Mouse (Mus musculus): ENCODE measurements around the gene Park7.
"Not testable (repeated sequence)": the region's sequence is repeated elsewhere in the genome, so short reads cannot be mapped to it uniquely, and the experiment has no call there.

Park7 gene

DNA sequence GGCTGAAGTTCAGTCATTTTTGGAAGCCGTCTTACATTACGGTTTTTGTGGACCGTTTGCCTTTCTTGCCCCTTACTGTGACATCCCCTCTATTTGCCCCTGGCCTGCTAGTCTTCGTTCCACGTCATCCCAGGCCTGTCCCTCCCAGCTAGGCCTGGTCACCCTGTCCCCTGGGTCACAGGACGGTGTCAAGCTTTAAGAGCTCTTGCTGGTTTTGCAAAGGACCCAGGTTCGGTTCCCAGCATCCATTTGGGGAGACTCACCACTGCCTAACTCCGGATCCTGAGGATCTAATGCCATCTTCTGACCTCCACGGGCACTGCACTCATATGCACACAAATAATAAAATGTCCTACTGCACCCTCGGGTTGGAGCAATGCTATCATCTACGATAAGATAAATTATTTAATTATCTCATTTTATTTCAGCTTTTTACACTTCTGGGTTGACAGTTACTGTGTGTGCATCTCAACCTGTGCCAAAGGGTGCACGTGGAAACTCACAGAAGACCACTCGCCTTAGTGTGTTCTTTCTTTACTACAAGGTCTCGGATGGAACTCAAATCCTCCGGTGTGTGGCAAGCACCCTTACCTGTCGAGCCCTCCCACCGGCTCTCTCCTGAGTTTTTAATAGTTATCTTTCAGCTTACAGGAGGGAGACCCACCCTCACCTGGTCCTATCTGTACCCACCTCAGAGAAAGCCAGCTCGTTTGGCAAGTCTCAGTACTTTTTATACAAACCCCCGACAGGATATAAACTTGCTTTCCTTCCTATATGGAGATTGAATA is 3.9 kb downstream of the Park7 start:
- no peak for DNase-seq

DNA sequence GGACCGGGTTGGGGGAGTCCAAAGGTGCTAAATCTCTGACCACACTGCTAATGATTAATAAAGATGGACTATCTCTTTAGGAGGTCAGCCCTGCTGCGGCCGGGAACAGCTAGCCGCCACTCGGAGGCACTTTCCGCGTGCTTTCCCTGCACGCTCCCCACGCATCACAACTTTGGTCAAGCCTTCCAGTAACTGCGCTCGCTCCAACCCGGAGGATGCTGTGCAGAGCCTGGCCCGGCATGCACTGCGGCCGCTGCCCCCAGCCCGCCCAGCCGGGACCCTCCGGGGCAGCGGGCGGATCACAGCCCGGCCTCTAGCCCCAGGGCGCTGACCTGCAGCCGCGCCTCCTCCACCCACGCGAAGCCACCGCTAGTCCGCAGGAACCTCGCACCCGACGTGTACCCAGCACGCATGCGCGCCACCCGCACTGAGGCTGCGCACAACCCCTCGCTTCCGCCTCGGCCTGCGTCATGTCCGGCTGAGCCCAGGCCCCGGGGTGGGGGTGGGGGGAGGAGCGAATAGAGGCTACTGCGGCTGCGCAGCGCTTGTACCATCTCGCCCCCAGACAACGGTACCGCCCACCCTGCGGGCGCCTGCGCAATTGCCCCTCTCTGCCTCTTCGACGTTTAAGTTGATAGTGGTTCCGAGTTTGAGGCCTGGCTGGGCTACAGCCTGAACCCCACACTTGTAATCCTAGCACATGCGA is 4.6 kb downstream of the Park7 start:
- DNase-seq = peak; percentile 99

DNA sequence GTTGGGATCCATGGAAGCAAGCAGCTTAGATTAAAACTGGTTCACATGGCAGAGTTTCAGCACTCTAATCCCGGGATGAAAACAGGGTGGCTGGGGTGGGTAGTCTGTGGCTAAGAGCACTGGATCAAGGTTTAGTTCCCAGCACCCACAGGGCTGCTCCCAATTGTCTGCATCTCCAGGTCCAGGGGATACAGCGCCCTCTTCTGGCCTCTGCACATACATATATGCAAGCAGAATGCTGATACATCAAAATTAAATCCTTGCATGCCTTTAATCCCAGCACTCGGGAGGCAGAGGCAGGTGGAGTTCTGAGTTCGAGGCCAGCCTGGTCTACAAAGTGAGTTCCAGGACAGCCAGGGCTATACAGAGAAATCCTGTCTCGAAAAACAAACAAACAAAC is 5.7 kb downstream of the Park7 start:
- not testable (repeated sequence) for DNase-seq

DNA sequence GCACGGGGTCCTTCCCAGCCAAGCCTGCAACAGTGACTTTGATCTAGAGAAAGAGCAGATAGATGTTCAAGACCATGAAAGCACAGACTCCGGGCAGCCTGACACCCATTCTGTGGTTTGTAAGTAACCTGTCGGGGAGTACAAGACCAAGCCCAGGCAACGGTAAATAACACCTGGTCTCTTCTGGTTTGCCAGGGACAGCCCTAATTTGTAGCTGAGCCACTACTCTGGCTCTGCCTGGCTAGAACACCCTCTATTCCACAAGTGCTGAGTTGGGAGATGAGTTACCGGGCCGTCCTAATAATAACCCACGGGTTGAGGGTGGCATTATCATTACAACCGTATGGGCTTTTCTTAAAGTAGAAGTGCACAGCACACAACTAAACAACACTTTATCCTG is 7.1 kb downstream of the Park7 start:
- DNase-seq = no peak

DNA sequence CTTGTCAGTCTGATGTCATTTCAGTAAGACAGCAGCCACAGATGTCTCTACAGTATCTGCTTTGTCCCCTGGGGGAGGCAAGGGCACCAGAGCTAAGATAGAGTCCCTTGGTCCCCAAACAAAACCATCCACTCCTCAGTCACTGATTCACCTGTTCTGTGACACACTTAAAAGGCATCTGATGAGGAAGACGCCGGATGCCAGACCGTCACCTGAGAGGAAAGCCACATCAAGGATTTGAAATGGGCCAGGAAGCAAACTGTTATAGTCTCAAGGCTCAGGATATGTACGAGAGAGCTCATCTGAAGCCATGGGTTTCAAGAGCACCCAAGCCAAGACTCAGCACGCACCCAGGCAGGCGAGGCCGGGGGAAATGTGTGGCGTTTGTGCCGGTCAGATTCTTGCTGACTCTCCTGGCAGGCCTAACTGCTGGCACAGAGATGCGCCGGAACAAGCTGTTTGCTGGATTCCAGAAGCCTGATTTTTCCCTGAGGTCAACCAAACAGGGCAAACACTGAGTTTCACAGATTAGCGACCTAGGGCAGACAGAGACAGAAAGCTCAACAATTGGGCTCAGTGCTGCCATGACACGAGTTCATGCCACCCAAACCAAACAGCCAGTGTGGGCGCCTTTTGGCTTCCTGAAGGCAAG is 11.0 kb downstream of the Park7 start:
- DNase-seq = no peak

DNA sequence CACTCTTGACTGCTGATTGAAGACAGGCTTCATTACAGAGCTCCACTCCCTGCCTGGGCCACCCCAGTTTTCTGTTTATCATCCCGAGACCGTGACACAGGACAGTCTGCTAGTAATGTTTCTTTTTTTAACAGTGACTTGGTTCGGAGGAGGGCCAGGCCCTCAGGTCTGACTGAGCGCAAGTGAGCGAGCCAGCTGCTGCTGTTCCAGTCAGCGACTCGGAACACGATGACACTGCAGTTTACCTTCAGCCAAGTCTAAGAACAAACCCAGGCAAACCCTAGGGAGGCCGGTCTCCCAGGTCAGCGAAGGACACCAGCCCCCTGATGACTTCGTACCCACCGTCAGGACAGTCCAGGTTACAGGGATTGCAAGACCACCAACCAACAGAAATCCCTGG is 12.2 kb downstream of the Park7 start:
- no peak for DNase-seq

DNA sequence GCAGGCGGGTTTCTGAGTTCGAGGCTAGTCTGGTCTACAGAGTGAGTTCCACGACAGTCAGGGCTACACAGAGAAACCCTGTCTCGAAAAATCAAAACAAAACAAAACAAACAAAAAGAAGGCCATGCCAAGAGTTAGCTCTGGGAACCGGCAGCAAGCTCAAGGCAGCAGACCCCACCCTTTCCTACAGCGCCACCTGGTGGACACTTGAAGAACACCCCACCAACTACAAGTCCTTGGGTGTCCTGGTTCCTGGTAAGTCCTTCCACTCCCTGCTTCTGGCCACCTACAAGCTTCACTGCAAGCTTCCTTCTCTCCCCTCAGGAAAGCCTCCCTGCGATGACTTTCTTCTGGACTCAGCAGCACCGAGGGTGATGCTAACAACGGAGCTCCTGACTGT is 12.6 kb downstream of the Park7 start:
- peak; percentile 56 for DNase-seq

DNA sequence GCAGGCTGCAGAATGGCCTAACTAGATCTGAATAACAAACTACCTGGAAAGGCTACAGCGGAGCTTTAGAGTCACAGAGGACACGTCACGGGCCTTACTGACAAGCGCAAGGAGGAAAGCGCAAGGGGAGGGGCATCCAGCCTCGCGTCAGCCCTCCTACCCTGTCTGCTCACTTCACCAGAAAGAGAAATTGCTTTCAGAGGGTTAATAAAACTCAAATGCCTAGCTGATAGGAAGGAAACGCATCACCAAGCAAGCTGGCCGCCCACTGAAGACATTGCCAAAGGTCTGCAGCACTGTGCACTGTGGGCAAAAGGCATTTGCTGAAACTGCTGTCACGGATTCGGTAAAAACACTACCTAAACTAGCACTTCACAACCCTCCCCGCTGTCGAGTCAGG is 13.8 kb downstream of the Park7 start:
- DNase-seq = no peak

DNA sequence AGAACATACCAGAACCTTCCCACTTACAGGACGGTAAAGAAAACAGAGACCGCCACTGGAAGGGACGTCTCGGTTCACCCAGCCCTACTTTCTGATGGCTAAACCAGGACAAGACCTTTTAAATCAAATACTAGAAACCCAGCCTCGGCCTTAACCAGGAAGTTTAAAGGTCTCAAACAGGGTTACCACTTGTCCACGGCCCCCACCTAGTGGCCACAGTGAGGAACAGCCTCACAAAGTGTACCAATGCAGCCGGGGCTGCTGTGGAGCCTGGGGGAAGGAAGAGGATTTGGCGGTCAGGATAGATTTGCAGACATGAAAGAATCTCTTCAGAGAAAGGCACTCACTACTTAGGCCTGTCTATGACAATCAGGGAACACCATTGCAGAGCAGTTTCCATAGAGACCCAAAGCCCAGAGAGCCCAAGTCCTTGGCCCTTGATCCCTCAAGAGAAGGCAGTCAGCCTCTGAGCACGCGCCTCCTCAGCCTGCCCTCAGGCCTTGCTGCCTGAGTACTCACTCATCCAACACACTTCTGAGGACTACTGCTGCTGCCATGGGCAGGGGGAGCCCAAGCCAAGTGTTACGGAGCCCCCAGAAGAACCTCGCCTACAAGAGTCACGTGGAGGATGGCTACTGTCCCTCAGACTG is 15.4 kb downstream of the Park7 start:
- DNase-seq = peak; percentile 39

DNA sequence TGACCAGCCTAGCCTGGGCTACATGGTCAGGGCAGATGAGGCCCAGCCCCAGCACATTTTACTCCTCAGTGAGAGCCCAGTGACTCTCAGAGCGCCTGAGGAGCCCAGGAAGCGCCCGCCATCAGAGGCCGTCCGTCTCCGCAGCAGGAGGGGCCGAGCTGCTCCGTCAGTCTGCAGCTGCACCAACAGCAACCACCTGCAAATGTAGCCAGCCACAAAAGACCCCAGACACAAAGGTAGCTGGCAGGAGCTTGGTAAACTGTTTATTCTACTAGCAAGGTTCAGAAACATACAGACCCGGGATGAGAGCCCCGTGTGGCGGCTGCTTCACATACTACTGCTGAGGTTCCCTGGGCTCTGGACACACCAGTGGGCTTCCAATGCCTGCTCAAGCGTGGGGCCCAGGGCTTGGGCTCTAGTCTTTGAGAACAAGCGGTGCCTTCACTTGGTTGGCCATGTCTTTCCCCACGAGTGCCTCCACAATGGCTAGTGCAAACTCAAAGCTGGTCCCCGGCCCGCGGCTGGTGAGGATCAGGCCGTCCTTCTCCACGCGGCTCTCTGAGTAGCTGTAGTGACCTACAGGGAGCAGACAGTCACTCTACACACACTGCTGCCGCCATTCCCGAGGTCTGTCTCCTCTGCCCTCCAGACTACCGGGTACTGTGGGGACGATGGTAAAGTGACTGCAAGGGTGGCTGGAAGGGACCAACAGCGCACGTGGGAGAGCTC is 17.2 kb downstream of the Park7 start:
- no peak for DNase-seq

DNA sequence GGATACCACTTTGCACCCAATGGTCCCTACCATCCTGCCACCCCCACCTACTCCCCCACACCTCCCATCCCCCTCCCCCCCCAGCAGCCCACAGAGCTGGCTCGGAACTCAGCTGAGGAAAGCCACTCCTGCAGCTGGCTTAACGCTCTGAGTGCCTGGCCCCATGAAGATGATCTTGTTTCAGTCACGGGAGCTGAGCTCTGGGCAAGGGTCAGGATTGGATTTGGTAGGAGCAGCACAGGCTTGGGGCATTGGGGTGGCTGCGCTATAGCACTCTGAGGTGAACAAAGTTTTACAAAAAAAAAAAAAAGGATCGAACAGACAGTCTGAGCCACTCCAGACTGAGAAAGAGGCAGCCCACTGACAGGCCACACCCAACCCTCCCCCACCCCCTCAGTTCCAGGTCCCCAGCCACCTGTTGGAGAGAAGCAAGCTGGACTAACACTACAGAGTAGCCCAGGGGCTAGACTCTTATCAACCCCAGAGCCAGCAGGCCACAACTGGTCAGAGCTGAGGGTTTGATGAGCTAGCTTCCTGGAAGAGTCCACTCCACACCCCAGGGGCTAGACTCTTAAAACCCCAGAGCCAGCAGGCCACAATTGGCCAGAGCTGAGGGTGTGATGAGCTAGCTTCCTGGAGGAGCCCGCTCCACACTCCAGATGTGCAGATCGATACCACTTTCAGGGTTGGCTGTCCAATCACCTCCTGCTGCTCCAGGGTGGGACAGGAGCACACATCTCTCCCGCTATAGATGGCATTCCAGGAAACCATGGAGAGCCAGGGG is 19.3 kb downstream of the Park7 start:
- no peak for DNase-seq

DNA sequence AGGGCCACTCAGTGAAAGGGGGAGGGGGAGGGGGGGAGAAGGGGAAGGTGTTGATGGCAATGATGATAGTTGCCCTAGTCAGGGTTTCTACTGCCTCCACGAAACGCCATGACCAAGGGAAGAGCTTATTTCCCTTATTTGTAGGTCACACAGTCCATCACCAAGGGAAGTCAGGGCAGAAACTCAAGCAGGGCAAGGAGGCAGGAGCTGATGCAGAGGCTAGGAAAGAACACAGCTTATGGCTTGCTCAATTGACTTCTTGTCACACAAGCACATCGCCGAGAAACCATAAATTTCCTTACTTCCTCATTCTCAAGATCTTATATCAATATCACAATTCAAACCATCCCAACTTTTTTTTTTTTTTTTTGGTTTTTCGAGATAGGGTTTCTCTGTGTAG is 22.9 kb downstream of the Park7 start:
- no peak for DNase-seq

DNA sequence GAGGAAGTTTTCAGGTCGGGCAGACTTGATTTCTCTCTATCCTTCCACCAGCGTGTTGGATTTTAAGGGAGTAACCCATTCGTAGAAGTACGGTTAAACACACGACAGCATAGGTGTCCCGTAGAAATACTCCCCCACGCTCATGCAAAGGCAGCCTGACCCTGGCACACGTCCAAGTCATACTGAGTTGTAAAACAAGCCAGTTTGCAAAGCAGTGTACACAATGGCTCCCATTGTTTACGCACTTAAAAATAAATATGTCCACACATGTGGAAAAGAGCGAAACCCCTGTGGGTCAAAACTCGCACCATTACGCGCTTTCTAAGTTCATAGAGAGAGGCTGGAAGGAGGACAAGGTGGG is 24.3 kb downstream of the Park7 start:
- no peak for DNase-seq

DNA sequence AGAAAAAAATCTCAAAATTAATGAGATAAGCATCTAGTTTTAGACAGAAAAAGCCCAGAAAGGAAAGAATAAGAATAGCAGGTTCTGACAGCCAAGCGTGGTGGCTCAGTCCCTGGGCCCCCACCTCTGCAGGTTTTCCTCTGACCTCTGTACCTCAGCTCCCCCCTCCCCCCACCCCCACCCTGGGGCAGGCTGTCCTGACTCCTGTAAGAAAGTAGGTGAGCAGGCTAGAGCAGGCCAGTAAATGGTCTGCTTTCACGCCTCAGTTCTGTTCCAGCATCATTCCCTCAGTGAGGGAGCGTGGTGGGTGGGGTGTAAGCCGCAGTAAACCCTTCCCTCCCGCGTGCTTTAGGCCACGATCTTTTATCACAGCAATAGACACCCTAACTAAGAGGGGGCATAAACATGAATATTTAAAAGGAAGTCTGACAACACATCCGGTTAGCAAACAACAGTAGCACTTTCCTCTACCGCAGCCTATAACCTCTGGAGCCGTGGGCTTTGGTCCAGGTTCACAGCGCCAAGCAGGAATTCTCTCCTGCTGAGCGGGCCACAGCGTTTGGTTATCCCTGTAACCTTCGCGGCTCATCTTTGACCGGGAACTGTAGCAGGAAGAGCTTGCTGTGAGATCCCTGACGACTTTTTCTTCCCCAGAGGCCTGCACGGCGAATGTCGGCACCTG is 24.8 kb downstream of the Park7 start:
- DNase-seq = no peak

DNA sequence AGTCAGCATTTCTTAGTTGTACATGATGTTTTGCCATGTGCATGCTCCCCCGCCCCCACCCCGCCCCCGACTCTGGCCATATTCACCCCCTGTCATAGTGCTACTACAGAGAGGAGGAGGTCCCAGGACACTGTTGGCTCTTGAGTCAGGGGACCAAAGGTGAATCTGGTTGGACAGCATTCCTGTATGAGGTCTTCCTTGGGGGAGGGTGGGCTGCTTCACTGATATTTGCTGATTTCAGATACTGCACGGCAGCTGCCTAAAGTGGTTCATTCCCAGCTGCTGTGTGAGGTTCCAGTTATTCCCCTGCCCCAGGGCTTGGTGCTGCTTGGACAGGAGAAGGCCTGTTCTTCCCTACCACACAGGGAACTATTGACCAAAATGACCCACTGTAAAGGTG is 25.7 kb downstream of the Park7 start:
- DNase-seq = no peak

DNA sequence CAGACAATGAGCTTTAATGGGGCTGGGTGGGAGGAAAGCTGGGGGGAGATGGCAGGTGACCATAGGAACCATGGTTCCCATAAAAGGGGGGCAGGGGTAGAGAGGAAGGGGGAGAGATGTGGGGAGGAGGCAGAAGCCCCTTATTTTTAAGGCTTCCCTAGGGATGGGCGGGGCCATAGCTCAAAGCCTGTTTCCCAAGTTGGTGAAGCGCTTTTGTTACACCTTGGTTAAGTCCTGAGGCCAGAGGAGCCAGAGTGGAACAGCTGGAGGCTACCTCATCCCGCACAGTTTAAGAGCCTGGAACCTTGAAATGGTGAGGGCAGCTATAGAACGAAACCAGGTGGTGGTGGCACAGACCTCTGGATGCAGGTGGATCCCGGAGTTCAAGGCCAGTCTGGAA is 26.3 kb downstream of the Park7 start:
- no peak for DNase-seq

DNA sequence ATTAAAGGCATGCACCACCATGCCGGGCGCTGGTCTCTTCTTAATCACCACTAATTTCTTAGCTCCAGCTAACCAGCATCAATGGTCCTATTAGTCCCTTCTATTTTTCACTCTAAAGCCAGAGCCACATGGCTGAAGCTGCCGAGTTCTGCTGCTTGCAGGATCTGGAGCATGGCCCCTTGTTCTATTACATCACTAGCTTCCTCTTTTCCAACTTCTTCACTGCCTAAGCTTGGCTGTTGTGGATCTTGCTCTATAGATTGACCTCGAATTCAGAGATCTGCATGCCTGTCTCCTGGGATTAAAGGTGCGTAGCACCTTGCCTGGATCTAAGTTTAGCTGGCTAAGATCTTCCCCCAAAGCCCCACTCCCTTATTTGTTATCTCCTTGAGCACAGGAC is 31.6 kb downstream of the Park7 start:
- no peak for DNase-seq

DNA sequence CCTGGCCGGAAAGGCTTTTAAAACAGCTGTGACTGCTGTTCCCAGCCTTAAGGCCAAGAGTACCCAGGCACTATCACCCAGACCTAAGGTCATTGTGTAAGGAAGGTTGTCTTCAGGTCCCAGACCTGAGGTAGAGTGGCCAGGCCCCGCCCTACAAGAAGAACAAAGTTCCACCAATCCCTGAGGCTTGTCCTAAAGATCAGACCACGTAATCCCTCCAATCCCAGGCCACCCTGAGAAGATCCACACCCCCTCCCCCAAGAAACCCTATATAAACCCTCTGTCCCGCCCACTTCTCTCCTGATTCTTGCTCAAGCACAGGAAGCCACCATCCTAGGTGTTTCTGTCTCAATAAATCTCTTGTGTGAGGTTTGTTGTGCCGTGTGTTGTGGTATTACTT is 33.9 kb downstream of the Park7 start:
- no peak for DNase-seq

DNA sequence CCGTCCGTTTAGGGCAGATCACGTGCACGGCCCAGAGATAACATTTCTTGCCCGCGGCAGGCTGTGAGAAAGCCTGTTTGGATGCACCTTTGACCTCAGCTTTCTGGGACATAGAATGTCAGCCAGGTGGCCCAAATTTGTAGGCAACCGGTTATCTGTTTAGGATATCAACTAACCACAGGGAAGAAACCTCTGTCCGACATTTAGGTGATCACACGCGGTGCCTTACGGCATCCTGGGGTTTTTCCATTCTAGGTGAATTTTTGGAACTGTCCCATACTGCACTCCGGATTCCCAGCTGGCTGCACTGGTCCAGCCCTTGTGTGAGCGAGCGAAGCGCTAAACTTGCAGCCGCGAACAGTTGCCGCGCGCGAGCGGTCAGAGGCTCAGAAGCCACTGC is 34.6 kb downstream of the Park7 start:
- DNase-seq = no peak

DNA sequence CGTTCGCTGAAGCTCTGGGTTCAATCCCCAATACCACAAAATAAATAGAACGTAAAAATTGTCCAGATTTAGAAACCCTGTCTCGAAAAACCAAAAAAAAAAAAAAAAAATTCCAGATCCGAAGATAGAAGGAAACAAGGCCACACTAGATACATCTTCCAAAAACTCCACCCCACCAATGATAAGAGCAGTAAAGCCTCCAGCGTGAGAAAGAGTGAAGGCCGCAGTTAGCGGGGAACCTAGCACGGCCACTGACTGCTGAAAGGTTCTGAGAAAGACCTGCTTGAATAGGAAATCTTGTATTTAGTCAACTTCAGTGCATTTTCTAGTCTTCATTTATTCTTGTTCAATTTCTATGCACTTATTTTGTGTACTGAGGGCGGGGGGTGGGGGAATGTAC is 38.8 kb downstream of the Park7 start:
- DNase-seq = no peak

DNA sequence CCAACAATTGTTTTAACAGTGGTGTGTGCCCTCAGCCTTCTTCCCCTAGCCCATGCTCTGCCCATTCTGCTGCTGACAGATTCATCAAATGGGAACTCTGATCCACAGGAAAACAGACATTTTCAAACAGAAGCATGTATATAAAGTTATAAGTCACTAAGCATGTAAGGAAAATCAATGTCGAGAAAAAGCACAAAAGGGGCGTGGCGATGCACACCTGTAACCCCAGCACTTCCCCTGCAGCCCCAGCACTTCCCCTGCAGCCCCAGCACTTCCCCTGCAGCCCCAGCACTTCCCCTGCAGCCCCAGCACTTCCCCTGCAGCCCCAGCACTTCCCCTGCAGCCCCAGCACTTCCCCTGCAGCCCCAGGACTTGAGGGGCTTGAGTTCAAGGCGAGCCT is 39.8 kb downstream of the Park7 start:
- not testable (repeated sequence) for DNase-seq

DNA sequence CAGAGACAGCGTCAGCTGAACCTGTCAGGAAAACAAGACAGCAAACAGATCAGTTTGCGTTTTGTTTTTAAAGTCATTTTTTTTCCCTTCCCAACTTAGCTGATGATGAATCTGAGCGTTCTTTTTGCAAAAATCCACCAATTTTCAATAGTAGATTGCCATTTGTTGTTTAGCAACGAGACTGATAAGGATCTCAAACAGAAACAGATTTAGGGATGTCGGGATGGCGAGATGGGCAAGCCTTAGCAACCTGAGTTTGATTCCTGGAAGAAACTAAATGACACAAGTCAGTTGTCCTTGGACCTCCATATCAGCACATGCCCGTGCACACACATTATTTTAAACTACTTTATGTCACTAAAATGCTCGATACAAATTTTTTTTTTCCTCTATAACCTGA is 41.6 kb downstream of the Park7 start:
- DNase-seq = no peak

Measured in cerebellum, adult 11 months (tissue).